8 mouse cellular contexts compared by ENCODE assay signal in genomic region chr5:142702511-142703138, GRCm38 (mm10). TPM values are rescaled to one million over a fixed set of nuclear protein-coding genes. Genes with fewer than 3 reads are reported as not detected.
DNase-seq lines count a peak whose midpoint lies in the region; ATAC-seq and TF ChIP-seq lines count a peak whose summit lies in the region.

No protein-coding gene starts in this region.

- WGBS in heart, embryonic 12.5 days = 24% methylated on average over 18 of the region's 18 CpGs
- 20% methylated on average over 18 of the region's 18 CpGs for WGBS in hindbrain, embryonic 13.5 days
- 28% methylated on average over 18 of the region's 18 CpGs for WGBS in midbrain, embryonic 10.5 days

- no peaks in the 10 kb centered on the region for H3K36me3 ChIP-seq in heart, embryonic 12.5 days
- peaks cover 23% of the 10 kb centered on the region for H3K36me3 ChIP-seq in hindbrain, embryonic 13.5 days
- peaks cover 19% of the 10 kb centered on the region for H3K36me3 ChIP-seq in midbrain, embryonic 10.5 days

- H3K9ac ChIP-seq in heart, embryonic 12.5 days = peak overlapping the region; percentile 72
- peak overlapping the region; percentile 96 for H3K9ac ChIP-seq in hindbrain, embryonic 13.5 days

- no peak for TF ChIP-seq POLR2A in bone marrow macrophage, adult 2 months (IDR thresholded peaks at IDR 0.05; ENCODE audit: borderline replicate concordance, low read depth, low read length)

- H3K27me3 ChIP-seq in heart, embryonic 12.5 days (replicated peaks) = peaks cover 58% of the 10 kb centered on the region
- H3K27me3 ChIP-seq in hindbrain, embryonic 13.5 days = peaks cover 19% of the 10 kb centered on the region
- H3K27me3 ChIP-seq in midbrain, embryonic 10.5 days (ENCODE audit: low read depth, poor library complexity, severe bottlenecking) = peaks cover 45% of the 10 kb centered on the region

- DNase-seq in heart, adult 9 months (ENCODE audit: low spot score in 2 of 2) = no peak
- no peak for DNase-seq in midbrain, embryonic 10.5 days (ENCODE audit: low spot score)
- no peak for DNase-seq in embryo, embryonic 9.5 days (ENCODE audit: extremely low spot score)
- no peak for DNase-seq in retina, embryonic 14.5 days (ENCODE audit: low spot score)
- DNase-seq in urinary bladder, adult 18-20 months (ENCODE audit: low spot score in 2 of 2) = no peak

- ATAC-seq in heart, embryonic 12.5 days (ENCODE audit: insufficient number of reproducible peaks, low FRiP score) = no peak
- no peak for ATAC-seq in hindbrain, embryonic 13.5 days (ENCODE audit: low FRiP score)

- no peak overlapping the region for H3K27ac ChIP-seq in heart, embryonic 12.5 days (ENCODE audit: poor library complexity, severe bottlenecking)
- H3K27ac ChIP-seq in bone marrow macrophage, adult 2 months (ENCODE audit: insufficient read depth, low read depth, low read length) = no peak overlapping the region
- H3K27ac ChIP-seq in hindbrain, embryonic 13.5 days = peak overlapping the region; percentile 62
- H3K27ac ChIP-seq in midbrain, embryonic 10.5 days (replicated peaks) = peak overlapping the region; percentile 86

- peaks cover 17% of the 10 kb centered on the region for H3K4me1 ChIP-seq in heart, embryonic 12.5 days (replicated peaks)
- H3K4me1 ChIP-seq in bone marrow macrophage, adult 2 months (ENCODE audit: control insufficient read depth, insufficient read depth, low read length) = no peaks in the 10 kb centered on the region
- peaks cover 32% of the 10 kb centered on the region for H3K4me1 ChIP-seq in hindbrain, embryonic 13.5 days (replicated peaks)
- peaks cover 28% of the 10 kb centered on the region for H3K4me1 ChIP-seq in midbrain, embryonic 10.5 days

- TF ChIP-seq CTCF in bone marrow macrophage, adult 2 months (IDR thresholded peaks at IDR 0.05; ENCODE audit: low read depth, low read length) = no peak

- H3K4me2 ChIP-seq in heart, embryonic 12.5 days = peak overlapping the region; percentile 99
- peak overlapping the region; percentile 87 for H3K4me2 ChIP-seq in hindbrain, embryonic 13.5 days

- peak overlapping the region; percentile 59 for H3K4me3 ChIP-seq in heart, embryonic 12.5 days
- H3K4me3 ChIP-seq in bone marrow macrophage, adult 2 months (ENCODE audit: insufficient read depth, low read length) = peak overlapping the region; percentile 38
- peak overlapping the region; percentile 79 for H3K4me3 ChIP-seq in hindbrain, embryonic 13.5 days
- H3K4me3 ChIP-seq in midbrain, embryonic 10.5 days = peak overlapping the region; percentile 74

- H3K9me3 ChIP-seq in heart, embryonic 12.5 days (replicated peaks) = no peaks in the 10 kb centered on the region
- no peaks in the 10 kb centered on the region for H3K9me3 ChIP-seq in hindbrain, embryonic 13.5 days
- no peaks in the 10 kb centered on the region for H3K9me3 ChIP-seq in midbrain, embryonic 10.5 days (replicated peaks)

RNA-seq across cellular contexts. Expression of gene Slc29a4, which starts 10.3 kb away (rescaled TPM):
- 2.0 and 2.1 TPM in 2 replicates for polyA plus RNA-seq in heart, embryonic 12.5 days (2016; fragmentation: Nextera tagmentation; extraction: Ambion mirVana)
- polyA plus RNA-seq in bone marrow macrophage, adult 2 months (2012; ENCODE audit: insufficient read depth, insufficient read length, missing spikeins) = not detected in 2 replicates
- 77.3 and 77.9 TPM in 2 replicates for polyA plus RNA-seq in hindbrain, embryonic 13.5 days (2015; fragmentation: Nextera tagmentation; extraction: Ambion mirVana)
- polyA plus RNA-seq in midbrain, embryonic 10.5 days (2016; fragmentation: Nextera tagmentation; extraction: Ambion mirVana) = 22.8 and 32.6 TPM in 2 replicates

Comparison
In these comparisons a context has a peak if more than half of its experiments do, and no peak if none do; other contexts are left out.
1. H3K27ac ChIP-seq: peak in hindbrain, embryonic 13.5 days (single experiment) and midbrain, embryonic 10.5 days (single experiment); none in heart, embryonic 12.5 days (single experiment) and bone marrow macrophage, adult 2 months (single experiment).
2. Peak in every context shown above with its lines, with median percentiles within 50 percentile points of each other: H3K4me3 ChIP-seq.